In the genomic region with DNA sequence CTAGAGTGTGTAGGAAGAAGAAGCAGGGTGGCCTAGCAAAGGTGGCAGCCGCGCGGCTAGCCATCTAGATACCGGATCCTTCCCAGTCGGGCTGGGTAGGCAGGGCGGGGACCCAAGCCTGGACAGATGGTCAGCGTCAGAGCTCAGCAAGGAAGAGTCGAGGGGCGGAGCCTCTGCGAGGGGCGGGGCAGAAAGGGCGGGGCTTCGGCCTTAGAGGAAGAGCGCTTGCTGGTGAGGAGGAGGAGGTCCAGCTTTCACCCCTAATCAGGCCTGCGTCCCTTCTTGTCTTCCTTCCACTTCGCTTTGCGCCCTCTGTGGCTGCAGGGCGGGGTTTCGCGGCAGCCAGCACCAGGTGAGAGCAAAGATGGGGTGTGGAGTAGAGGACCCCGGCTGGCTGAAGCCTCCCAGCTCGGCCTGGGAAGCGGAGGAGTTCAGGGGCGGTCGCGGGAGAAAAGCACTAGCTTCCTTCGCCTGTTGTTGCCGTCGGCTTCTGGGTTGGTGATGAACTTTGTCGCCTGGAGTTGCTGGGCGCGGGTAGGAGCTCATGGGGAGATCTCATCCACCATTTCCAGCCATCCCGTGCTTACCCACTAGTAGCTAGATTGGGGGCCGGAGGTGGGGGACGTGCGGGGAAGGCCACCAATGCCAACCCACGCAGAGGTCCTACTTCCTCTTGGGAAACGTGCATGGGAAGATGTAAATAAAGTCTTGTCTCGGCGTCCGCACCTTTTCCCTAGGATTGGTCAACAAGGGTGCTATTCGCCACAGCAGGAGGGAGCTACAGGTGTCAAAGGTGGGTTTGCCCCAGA, we compare ENCODE assay signal across 8 mouse cellular contexts. TPM values are rescaled to one million over a fixed set of nuclear protein-coding genes. Genes with fewer than 3 reads are reported as not detected.
DNase-seq lines count a peak whose midpoint lies in the region; ATAC-seq and TF ChIP-seq lines count a peak whose summit lies in the region.

A gene (plus strand): TSS at position 190 of the 809 bp plus-strand sequence.

- under 1% methylated on average over 38 of the region's 42 CpGs for WGBS in lung, embryonic 16.5 days
- WGBS in olfactory bulb, adult 2 months: 3% methylated on average over 42 of the region's 42 CpGs

- H3K27ac ChIP-seq in lung, embryonic 16.5 days (ENCODE audit: low read length): peak within 1 kb of the TSS; percentile 70
- no peak within 1 kb of the TSS for H3K27ac ChIP-seq in olfactory bulb, adult 2 months (ENCODE audit: insufficient read depth, low read depth, low read length)

- no peak for DNase-seq in Patski (ENCODE audit: low read depth, low spot score)
- peak; percentile 87 for DNase-seq in cerebellum, adult 9-10 months
- DNase-seq in frontal cortex, adult 2 months (ENCODE audit: extremely low spot score in 1 of 2, low spot score in 1 of 2): peak; percentile 41 to 70
- DNase-seq in layer of hippocampus, adult 9-11 months: peak; percentile 85
- peak; percentile 85 for DNase-seq in testis, postnatal 14 days (ENCODE audit: low spot score)

- CTCF ChIA-PET in Patski (lab: Charles Lee): no interaction called here

- H3K27me3 ChIP-seq in Patski: no peaks in the 10 kb centered on the region
- H3K27me3 ChIP-seq in lung, embryonic 16.5 days (ENCODE audit: control insufficient read depth, insufficient read depth, low read depth, low read length): no peaks in the 10 kb centered on the region

- peak within 1 kb of the TSS; percentile 81 for H3K9ac ChIP-seq in lung, embryonic 16.5 days (ENCODE audit: low read length)

- no peak for TF ChIP-seq CTCF in Patski (IDR thresholded peaks at IDR 0.05)
- no peak for TF ChIP-seq CTCF in olfactory bulb, adult 2 months (IDR thresholded peaks at IDR 0.05; ENCODE audit: insufficient read depth, low read depth, low read length)

- peak within 1 kb of the TSS; percentile 84 for H3K4me2 ChIP-seq in lung, embryonic 16.5 days (ENCODE audit: low read depth, low read length)

- POLR2A ChIA-PET in Patski (lab: Charles Lee): no interaction called here

- in situ Hi-C loops in Patski (cut with MboI; ENCODE audit: low pct_unique_long_range_greater_than_20kb): no loop called here

- peak within 1 kb of the TSS; percentile 67 for H3K4me3 ChIP-seq in lung, embryonic 16.5 days (ENCODE audit: low read length)
- peak within 1 kb of the TSS; percentile 54 for H3K4me3 ChIP-seq in olfactory bulb, adult 2 months (ENCODE audit: insufficient read depth, low read depth, low read length)

- no peaks in the 10 kb centered on the region for H3K9me3 ChIP-seq in lung, embryonic 16.5 days (ENCODE audit: control insufficient read depth, low read length)

- H3K4me1 ChIP-seq in lung, embryonic 16.5 days (replicated peaks; ENCODE audit: control insufficient read depth, insufficient read depth, low read length): peaks cover 9% of the 10 kb centered on the region
- peaks cover 14% of the 10 kb centered on the region for H3K4me1 ChIP-seq in olfactory bulb, adult 2 months (ENCODE audit: control insufficient read depth, insufficient read depth, low read length)

- H3K36me3 ChIP-seq in lung, embryonic 16.5 days (ENCODE audit: control insufficient read depth, insufficient read depth, low read length): peaks cover 5% of the 10 kb centered on the region; the same call in 1 of the 2 replicates

- ATAC-seq in Patski: peak; percentile 88
- peak; percentile 94 for ATAC-seq in hematopoietic stem cell, adult 5-6 weeks (replicated peaks in 1 of 2; ENCODE audit: insufficient read depth in 1 of 2, low FRiP score in 2 of 2, low TSS enrichment in 1 of 2, low read depth in 1 of 2, poor library complexity in 2 of 2, severe bottlenecking in 2 of 2)
- ATAC-seq in lung, embryonic 16.5 days (ENCODE audit: low read depth): peak; percentile 95

- TF ChIP-seq POLR2A in olfactory bulb, adult 2 months (IDR thresholded peaks at IDR 0.05; ENCODE audit: insufficient read depth, low read depth, low read length): no peak

RNA-seq across cellular contexts. Expression of the gene that starts here (rescaled TPM):
- polyA plus RNA-seq in Patski (2021): 14.3 TPM
- polyA plus RNA-seq in frontal cortex, adult 2 months (2012; rRNA removed): 12.0 and 14.8 TPM in 2 replicates
- total RNA-seq in hematopoietic stem cell, adult 5-6 weeks (2017): 12.1 and 256 TPM in 2 replicates
- 49.6 and 113 TPM in 2 replicates for polyA plus RNA-seq in lung, embryonic 16.5 days (2015; fragmentation: Nextera tagmentation; extraction: Ambion mirVana)
- not detected in 2 replicates for polyA plus RNA-seq in olfactory bulb, adult 2 months (2012; ENCODE audit: insufficient read depth, insufficient read length, low replicate concordance, missing spikeins)

Comparison
In these comparisons a context has a peak if more than half of its experiments do, and no peak if none do; other contexts are left out.
1. RNA of the gene that starts here (polyA plus RNA-seq): 49.6 to 113 TPM in lung, embryonic 16.5 days, 12.0 to 14.8 TPM in frontal cortex, adult 2 months and 14.3 TPM in Patski (single experiment); not detected in olfactory bulb, adult 2 months; every median in the first group is over 10 times any median in the second.
2. Peak in every context shown above with its lines, with median percentiles within 50 percentile points of each other: ATAC-seq.